Mouse (Mus musculus) inflammation-experienced regulatory T-cells (primary cell): Measurements from ENCODE around the gene Arhgap18. TPM values are rescaled to one million over a fixed set of nuclear protein-coding genes. Genes with fewer than 3 reads are reported as not detected.

Experiments used
- polyA plus RNA-seq, 2 experiments: library from polyadenylated mRNA; unstranded; fragments of 100-300 nt; shearing (Covaris generic); gene quantifications; one replicate each; pipeline ENCODE4 v1.2.1; 2017

Arhgap18 gene
- 10 to 100 TPM; 33.8 to 43.1 TPM for polyA plus RNA-seq

DNA sequence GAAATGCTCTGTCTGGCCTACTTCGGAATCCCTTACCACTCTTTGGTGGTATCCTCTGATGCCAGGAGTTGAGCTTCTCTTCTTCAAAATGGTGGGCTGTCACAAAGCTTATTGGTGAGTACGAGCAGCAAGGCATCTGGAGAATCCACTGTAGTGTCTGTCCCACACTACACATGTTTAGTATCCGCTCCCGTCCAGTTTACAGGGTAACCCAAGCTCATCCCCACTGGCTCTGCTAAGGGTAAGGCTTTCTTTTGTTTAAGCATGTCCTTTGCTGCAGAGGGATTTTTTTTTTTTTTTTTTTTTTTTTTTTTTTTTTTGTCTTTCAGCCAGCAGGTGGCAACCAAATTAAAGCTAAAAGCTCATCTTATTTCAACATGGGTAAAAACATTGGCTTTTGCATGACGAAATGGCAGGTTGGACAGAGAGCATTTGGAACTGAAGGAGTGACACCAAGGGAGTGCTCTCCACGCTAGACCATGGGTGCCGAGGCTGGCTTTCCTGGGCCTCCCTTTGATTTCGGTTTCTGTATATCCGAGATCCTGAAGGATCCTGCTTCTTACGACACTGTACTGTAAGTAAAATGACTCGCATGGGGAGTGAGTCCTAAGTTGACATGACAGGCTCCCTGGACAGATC is at the start of gene Arhgap18:
Arhgap18 (plus strand) TSS at position 493 of the 639 bp plus-strand sequence.

